Mouse (Mus musculus) adrenal gland, adult 2 months (tissue): ENCODE data around the gene Gucy2d. TPM values are rescaled to one million over a fixed set of nuclear protein-coding genes. Genes with fewer than 3 reads are reported as not detected.
A peak's percentile ranks its signal among the peaks of the same experiment; 100 is the strongest.

Experiments used
- DNase-seq: peaks from one replicate; pipeline ENCODE4 v3.0.0; 2021
- polyA plus RNA-seq: library from polyadenylated mRNA; depleted of rRNA; stranded (reverse); fragments of >200 nt; gene quantifications from 2 replicates; pipeline ENCODE4 v1.2.3, GENCODE M21; 2012
- total RNA-seq, 2 experiments: library from RNA; stranded (reverse); gene quantifications; 2 replicates each; pipeline ENCODE4 v1.2.3; 2021

The Gucy2d gene
- total and polyA plus RNA-seq, 3 experiments = not detected

- no peak for DNase-seq
These were observed 7.5 kb downstream of the Gucy2d start for GRCm38 (mm10) chr7:98447585-98448308.

GRCm38 (mm10) chr7:98448309-98448630 lies 8.1 kb downstream of the Gucy2d start:
- no peak for DNase-seq

GRCm38 (mm10) chr7:98449696-98450095 lies 9.5 kb downstream of the Gucy2d start:
- no peak for DNase-seq

- peak; percentile 60 for DNase-seq
These were observed 14.3 kb downstream of the Gucy2d start for GRCm38 (mm10) chr7:98454397-98455120.

GRCm38 (mm10) chr7:98460319-98460718 lies 20.1 kb downstream of the Gucy2d start:
- no peak for DNase-seq

DNA sequence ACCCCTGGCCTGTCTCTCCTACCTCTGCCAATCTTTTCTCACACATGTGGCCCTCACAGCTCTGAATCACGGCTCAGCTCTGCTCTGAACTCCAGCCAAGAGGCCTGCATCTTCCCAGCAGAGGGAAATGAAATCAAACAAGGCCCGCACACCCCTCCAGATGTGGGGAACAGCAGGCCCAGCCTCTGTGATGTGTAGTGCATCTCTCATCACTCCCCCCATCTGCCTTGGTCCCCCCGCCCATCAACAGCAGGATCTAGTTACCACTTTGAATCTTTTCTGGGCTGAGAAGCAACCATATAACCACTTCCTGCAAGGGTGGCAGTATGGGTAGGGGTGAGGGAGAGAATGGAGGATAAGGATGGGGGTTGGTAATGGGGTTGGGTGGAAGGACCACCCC lies 28.9 kb downstream of the Gucy2d start:
- no peak for DNase-seq

- DNase-seq = no peak
These were observed 32.3 kb downstream of the Gucy2d start for GRCm38 (mm10) chr7:98472529-98472928.

DNA sequence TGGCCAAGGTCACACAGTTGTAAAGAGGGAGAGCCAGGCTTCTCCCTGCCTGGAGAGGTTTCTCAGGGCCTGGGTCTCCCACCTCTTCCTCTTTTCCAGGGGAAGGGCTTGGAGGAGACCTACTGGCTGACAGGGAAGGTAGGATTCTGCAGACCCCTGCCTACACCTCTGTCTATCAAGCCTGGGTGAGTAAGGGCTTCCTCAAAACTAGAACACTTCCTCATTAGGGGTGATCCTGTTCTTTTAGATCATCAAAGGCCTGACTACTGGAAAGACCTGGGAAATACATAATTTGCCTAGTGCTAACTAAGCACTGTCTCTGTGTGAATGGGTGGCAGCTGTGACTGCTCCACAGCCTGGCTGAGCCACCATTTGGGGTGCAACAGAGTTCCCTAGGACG lies 34.3 kb downstream of the Gucy2d start:
- no peak for DNase-seq

DNA sequence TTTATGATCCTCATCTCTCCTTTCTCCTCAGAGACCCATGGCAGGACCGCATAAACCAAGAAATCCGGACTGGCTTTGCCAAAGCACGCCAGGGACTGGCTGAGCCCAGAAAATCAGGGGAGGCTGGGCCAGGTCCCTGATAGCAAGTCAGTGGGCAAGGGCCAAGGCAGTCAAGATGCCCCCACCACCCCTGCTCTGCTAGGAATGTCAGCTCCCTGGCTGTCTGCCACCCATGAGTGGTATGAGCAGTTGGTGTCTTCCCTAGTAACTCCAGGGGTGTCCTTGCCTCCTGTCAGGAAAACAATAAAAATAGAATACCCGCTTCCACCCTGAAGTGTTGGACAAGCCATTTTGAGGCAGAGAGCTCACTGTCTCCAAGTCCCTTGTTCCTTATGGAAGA lies 36.9 kb downstream of the Gucy2d start:
- DNase-seq = no peak

DNA sequence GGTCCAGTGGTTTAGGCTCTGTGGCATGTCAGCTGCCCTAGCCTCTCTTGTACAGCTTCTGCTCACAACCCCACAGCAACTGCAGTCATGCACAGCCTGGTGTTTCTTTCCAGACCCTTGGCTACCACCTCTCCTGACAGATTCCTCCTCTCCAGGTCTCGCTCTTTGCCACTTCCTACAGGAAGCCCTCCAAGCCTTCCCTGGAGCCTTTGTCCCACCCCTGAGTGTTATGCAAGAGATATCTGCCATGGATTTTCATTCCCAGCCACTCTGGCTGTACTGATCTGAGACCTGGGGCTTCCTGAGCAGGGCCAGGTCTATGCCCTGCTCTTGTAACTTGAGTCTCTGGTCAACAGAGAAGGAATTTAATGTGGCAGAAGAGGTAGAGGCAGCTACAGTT lies 40.3 kb downstream of the Gucy2d start:
- no peak for DNase-seq

DNA sequence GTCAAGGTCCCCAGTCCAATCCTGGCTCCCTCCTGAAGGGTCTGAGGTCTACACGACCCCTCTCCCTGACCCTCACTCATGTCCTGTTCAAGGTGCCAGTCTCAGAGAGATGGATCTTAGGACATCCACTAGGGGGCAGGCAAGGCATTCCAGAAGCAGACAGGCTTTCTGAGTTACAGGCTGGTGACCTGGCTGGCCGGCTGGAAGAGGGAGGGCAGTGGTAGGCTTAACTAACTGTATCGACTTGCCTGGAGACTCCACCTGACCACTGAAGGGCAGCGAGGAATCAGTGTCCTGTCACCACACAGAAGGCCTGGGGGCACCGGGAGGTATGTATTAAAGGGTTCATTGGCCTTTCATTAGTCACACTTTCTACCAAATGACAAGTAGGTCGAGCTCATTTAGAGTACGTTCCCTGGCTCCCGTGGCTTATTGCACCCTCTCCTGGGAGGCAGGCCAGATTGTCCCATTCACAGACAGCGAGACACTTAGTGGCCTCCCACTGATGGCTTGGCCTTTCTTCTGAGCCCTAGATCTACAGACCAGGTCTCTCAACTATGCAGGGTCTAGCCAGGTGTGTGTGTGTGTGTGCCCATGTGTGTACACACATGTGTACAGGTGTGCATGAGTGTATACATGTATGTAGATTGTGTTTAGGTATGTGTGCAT lies 41.0 kb downstream of the Gucy2d start:
- DNase-seq = peak; percentile 86

GRCm38 (mm10) chr7:98481861-98482260 lies 41.6 kb downstream of the Gucy2d start:
- DNase-seq = no peak

- peak; percentile 25 for DNase-seq
These were observed 42.5 kb downstream of the Gucy2d start for GRCm38 (mm10) chr7:98482551-98483267.

DNA sequence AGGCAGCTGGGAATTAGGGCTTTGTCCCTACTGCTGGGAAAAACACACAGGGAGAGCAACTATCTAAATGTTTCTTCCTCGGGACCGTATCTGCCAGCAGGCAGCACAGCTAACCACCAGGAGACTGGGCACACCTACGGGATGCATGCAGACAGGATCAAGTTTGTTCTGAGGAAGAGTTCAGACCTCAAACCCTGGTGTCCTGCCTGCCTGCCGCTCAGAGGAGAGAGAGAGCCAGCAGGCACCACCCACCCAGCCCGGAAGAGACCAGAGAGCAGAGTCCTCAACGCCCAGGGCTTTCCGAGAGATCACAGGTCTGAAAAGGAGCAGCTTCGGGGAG lies 43.0 kb downstream of the Gucy2d start:
- no peak for DNase-seq

DNA sequence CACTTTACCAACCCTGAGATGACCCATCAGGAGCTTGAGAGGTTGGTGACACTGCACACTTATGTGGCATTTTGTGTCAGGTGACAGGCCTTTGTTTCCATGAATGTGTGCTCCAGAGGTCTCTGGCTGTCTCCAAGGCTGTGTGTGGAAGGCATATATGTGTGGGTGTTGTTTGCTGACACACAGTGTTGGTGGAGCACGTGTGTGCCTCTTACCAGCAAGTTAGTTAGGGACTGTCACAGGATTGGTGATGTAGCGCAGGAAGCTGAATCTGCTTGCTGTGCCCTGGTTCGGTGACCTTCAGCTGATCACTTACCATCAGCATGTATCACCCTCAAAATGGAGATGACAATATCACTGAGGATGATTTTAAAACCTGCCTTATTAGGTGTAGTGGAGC lies 44.7 kb downstream of the Gucy2d start:
- DNase-seq = no peak

- DNase-seq = no peak
These were observed 45.3 kb downstream of the Gucy2d start for GRCm38 (mm10) chr7:98485508-98485907.

GRCm38 (mm10) chr7:98486471-98486917 lies 46.3 kb downstream of the Gucy2d start:
- DNase-seq = no peak

DNA sequence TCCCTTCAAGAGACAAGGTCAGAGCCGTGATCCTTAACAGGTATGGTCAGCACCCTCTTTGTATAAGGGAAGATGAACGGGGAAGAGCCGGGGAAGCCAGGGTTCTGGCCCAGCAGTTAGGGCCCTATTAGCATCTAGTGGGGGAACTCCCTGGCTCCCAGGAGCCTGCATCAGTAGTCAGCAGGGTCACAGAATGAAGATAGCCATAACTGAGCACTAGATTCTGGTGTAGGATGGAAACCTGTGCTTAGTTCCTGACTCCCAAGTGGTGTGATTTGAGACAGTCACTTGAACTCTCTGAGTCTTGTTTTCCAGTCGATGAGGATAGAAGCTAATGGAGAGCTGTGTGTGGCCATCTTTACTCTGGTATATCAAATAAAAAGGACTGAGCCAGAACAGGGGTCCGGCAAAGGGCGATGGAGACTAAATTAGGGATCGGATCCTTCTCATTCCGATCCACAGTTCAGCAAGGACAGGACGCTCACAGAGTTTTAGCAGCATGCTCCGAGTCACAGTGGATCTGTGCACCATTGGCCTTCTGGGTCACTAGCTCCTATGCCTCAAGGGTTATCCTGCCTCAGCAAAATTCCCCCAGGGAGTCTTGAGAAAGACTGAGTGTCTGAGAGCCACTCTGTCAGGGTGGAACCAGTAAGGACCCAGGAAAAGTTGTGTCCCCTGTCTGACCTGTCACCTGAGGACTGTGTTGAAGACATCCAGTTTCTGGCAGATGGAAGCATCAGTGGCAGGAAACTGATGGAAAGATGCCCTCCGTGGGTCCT lies 47.2 kb downstream of the Gucy2d start:
- DNase-seq = no peak

- no peak for DNase-seq
These were observed 48.3 kb downstream of the Gucy2d start for GRCm38 (mm10) chr7:98488398-98489130.

GRCm38 (mm10) chr7:98489131-98489530 lies 48.9 kb downstream of the Gucy2d start, which contains the start of gene Lrrc32:
Gene Lrrc32, plus strand, starts transcription at chr7:98489283.
- DNase-seq = no peak

DNA sequence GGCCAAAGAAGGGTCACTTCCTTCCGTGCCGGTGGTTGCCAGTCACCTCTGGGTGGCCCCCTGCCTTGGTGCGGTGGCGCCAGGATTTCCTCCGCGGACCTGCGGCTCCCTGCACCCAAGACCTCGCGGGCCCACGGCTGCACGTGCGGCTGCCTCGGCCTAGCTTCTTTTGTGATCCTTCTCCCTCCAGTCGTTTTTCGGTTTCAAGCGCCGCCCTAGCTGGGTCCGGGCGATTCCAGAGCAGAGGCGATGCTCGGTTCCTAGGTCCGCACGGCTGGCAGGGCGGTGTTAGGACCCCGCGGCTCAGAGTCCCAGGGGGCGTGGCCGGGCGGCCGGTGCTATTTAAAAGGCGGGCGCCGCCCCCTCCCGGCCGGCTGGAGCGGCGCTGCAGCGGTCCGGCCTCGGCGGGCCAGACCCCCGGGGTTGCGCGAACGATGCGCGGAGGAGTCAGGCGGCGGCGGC lies 49.4 kb downstream of the Gucy2d start:
- DNase-seq = peak; percentile 86
